Mouse (Mus musculus) G1E (cell line): ENCODE data around the gene Tmem160. TPM values are rescaled to one million over a fixed set of nuclear protein-coding genes. Genes with fewer than 3 reads are reported as not detected.

Source experiments
- ATAC-seq: 2 replicates; pipeline ENCODE4 v1.8.0; 2016; ENCODE audit warnings: mild to moderate bottlenecking; ENCODE audit not compliant: insufficient number of reproducible peaks, poor library complexity, low FRiP score, severe bottlenecking; ENCODE audit errors: extremely low read depth
- DNase-seq: peaks from one replicate; pipeline ENCODE4 v3.0.0; 2012; ENCODE audit warnings: low spot score
- H3K27me3 ChIP-seq: 2 replicates; pipeline ENCODE4 v1.6.1; 2012; ENCODE audit warnings: mild to moderate bottlenecking, low read length, inconsistent platforms; ENCODE audit not compliant: insufficient read depth
- H3K36me3 ChIP-seq: replicated peaks from 2 replicates; pipeline ENCODE3; 2012; ENCODE audit warnings: mild to moderate bottlenecking, inconsistent platforms
- H3K4me1 ChIP-seq: 2 replicates; pipeline ENCODE4 v1.6.1; 2012; ENCODE audit warnings: low read depth, low read length, inconsistent platforms, mixed read lengths; ENCODE audit not compliant: insufficient read depth
- H3K4me3 ChIP-seq: 2 replicates; pipeline ENCODE4 v1.5.1; 2012; ENCODE audit warnings: low read depth, mild to moderate bottlenecking, inconsistent platforms, low read length, moderate library complexity, mixed read lengths
- H3K9me3 ChIP-seq: replicated peaks from 2 replicates; pipeline ENCODE4 v1.6.1; 2012; ENCODE audit warnings: inconsistent platforms
- CTCF ChIP-seq: IDR thresholded peaks from 2 replicates; pipeline ENCODE4 v1.5.1; 2012; ENCODE audit warnings: low read depth, low read length, inconsistent platforms, mixed read lengths
- GATA1 ChIP-seq: IDR thresholded peaks from 2 replicates; pipeline ENCODE4 v1.6.1; 2012; ENCODE audit warnings: borderline replicate concordance, low read length, inconsistent platforms, mixed read lengths
- GATA2 ChIP-seq: IDR thresholded peaks from 2 replicates; pipeline ENCODE4 v1.6.1; 2012; ENCODE audit warnings: low read depth, low read length, inconsistent platforms, borderline replicate concordance
- POLR2AphosphoS5 ChIP-seq: IDR thresholded peaks from 2 replicates; pipeline ENCODE4 v1.6.1; 2012; ENCODE audit warnings: low read depth, low read length, inconsistent platforms; ENCODE audit not compliant: insufficient replicate concordance
- TAL1 ChIP-seq: conservative IDR thresholded peaks from 2 replicates; pipeline ENCODE4 v1.6.1; 2012; ENCODE audit warnings: low read depth, low read length, inconsistent platforms, mixed read lengths
- polyA plus RNA-seq: library from polyadenylated mRNA; stranded (reverse); fragments of >175 nt; gene quantifications from 2 replicates; pipeline ENCODE4 v1.2.3, GENCODE M21; 2012
- total RNA-seq, 2 experiments: library from RNA; stranded (forward) in 1 of 2; stranded (reverse) in 1 of 2; fragments of 200-1000 nt in 1 of 2; fragments of >200 nt in 1 of 2; fragmentation: Nextera tagmentation in 1 of 2; gene quantifications; 2 replicates each; pipeline ENCODE4 v1.2.3; 2014 to 2017

The Tmem160 gene
- total and polyA plus RNA-seq, 3 experiments: 22.7 to 166 (median 23.9) TPM

DNA sequence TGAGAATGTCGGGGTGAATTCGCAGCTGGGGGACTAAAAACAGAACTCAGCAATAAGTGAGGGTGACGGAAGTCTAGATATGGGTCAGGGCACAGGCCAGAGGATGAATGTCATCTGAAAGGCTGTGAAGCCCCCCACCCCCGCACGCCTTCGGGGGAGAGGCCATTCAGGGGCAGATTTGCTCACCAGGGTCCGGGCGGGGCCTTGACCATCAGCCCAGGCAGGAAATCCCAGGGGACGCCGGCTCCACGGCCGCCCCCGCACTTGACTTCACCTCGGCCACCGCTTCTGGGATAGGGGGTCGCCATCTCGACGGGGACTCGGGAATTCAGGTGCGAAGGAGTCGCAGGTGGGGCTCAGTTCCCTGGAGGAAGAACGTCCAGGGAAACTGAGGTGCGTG is 22.7 kb downstream of the Tmem160 start:
- H3K4me3 ChIP-seq: no peak overlapping the region
- DNase-seq (no peak), ATAC-seq (no peak)
- H3K27me3 ChIP-seq: peaks cover 67% of the 10 kb centered on the region
- peaks cover 10% of the 10 kb centered on the region; the same call in 1 of the 2 replicates for H3K9me3 ChIP-seq
- TF ChIP-seq POLR2AphosphoS5 (no peak), TAL1 (no peak), GATA2 (no peak), GATA1 (no peak)
- no peaks in the 10 kb centered on the region for H3K4me1 ChIP-seq
- H3K36me3 ChIP-seq: no peaks in the 10 kb centered on the region

GRCm38 (mm10) chr7:16475764-16476599 is 23.4 kb downstream of the Tmem160 start:
- Histone ChIP-seq H3K9me3 (peaks cover 10% of the 10 kb centered on the region; the same call in 1 of the 2 replicates), H3K4me1 (no peaks in the 10 kb centered on the region), H3K4me3 (no peak overlapping the region), H3K36me3 (no peaks in the 10 kb centered on the region), H3K27me3 (peaks cover 67% of the 10 kb centered on the region)
- ATAC-seq (no peak), DNase-seq (no peak)
- TF ChIP-seq GATA1: no peak
- no peak for TF ChIP-seq GATA2
- TF ChIP-seq CTCF: no peak
- TF ChIP-seq TAL1: no peak
- TF ChIP-seq POLR2AphosphoS5: no peak

DNA sequence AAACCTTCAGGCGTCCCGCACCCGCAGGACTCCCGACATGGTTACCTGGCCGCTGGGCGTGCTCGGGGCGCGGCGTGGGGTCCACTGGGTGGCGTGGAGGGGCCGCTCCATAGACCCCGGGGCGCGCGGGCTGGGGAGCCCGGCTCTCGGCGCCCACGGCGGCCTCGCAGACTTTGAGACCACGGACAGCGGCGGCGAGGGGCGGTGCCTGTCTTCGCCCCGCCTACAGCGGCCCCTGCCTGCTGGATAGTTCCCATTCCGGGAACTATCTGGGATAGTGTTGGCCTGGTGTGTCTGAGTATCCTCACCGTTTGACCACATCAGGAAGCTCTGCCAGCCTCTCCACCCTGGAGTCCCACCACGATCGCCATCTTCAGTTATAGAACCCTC is 24.0 kb downstream of the Tmem160 start:
- H3K9me3 ChIP-seq: peaks cover 10% of the 10 kb centered on the region; the same call in 1 of the 2 replicates
- TF ChIP-seq GATA2 (no peak), TAL1 (no peak), CTCF (no peak), GATA1 (no peak), POLR2AphosphoS5 (no peak)
- no peaks in the 10 kb centered on the region for H3K4me1 ChIP-seq
- no peak overlapping the region for H3K4me3 ChIP-seq
- DNase-seq (no peak), ATAC-seq (no peak)
- peaks cover 70% of the 10 kb centered on the region for H3K27me3 ChIP-seq
- no peaks in the 10 kb centered on the region for H3K36me3 ChIP-seq

GRCm38 (mm10) chr7:16477628-16478027 is 25.0 kb downstream of the Tmem160 start, which contains the start of gene Npas1:
Gene Npas1, minus strand, starts transcription at chr7:16477728.
- H3K27me3 ChIP-seq: peaks cover 73% of the 10 kb centered on the region

GRCm38 (mm10) chr7:16488816-16489215 is 36.2 kb downstream of the Tmem160 start:
- ATAC-seq: no peak
- TF ChIP-seq TAL1 (no peak), GATA1 (no peak)

More at GRCm38 (mm10) chr7:16477628-16478027, 25.0 kb downstream of the Tmem160 start, which contains the start of gene Npas1:
- ATAC-seq: no peak
- H3K9me3 ChIP-seq: peaks cover 10% of the 10 kb centered on the region; the same call in 1 of the 2 replicates
- no peaks in the 10 kb centered on the region for H3K4me1 ChIP-seq
- H3K36me3 ChIP-seq: no peaks in the 10 kb centered on the region
- no peak for DNase-seq
- no peak for TF ChIP-seq CTCF
- TF ChIP-seq TAL1: no peak
- no peak for TF ChIP-seq GATA2
- no peak for TF ChIP-seq POLR2AphosphoS5
- no peak for TF ChIP-seq GATA1
- H3K4me3 ChIP-seq: no peak within 1 kb of the TSS

GRCm38 (mm10) chr7:16489948-16490347 is 37.4 kb downstream of the Tmem160 start:
- DNase-seq (peak; percentile 27), ATAC-seq (no peak)
- H3K4me3 ChIP-seq: no peak overlapping the region
- peaks cover 3% of the 10 kb centered on the region for H3K36me3 ChIP-seq
- no peaks in the 10 kb centered on the region for H3K9me3 ChIP-seq
- TF ChIP-seq POLR2AphosphoS5: no peak
- TF ChIP-seq CTCF: peak; percentile 40; the same call in 1 of the 2 replicates
- H3K27me3 ChIP-seq: peaks cover 4% of the 10 kb centered on the region; the same call in 1 of the 2 replicates
- H3K4me1 ChIP-seq: peaks cover 9% of the 10 kb centered on the region; the same call in 1 of the 2 replicates

More at GRCm38 (mm10) chr7:16488816-16489215, 36.2 kb downstream of the Tmem160 start:
- no peak overlapping the region for H3K4me3 ChIP-seq
- peaks cover 9% of the 10 kb centered on the region; the same call in 1 of the 2 replicates for H3K4me1 ChIP-seq
- H3K9me3 ChIP-seq: no peaks in the 10 kb centered on the region
- peaks cover 2% of the 10 kb centered on the region for H3K36me3 ChIP-seq
- peaks cover 7% of the 10 kb centered on the region; the same call in 1 of the 2 replicates for H3K27me3 ChIP-seq
- no peak for DNase-seq

DNA sequence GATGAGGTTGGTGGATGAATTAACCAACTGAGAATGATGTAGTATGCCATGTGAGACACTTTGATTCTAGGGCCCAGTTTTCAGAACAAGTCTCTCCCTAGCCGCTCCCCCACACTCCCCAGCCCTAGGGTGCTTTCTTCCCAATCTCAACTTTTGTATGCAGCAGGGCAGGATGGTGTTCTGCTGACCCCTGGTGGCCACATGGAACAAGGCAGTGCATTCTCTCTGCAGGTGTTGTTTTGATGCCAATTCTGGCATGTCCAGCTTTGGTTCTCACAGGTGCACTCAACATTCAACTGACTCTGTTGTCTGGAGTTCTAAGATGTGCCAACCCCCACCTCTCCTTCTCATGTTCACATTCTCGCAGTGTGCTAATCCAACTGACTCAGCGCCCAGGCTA is 39.2 kb downstream of the Tmem160 start:
- ATAC-seq (peak; percentile 45; the same call in 1 of the 2 replicates), DNase-seq (peak; percentile 54)
- no peak for TF ChIP-seq GATA1
- TF ChIP-seq CTCF: peak; percentile 98
- TF ChIP-seq POLR2AphosphoS5: no peak
- peaks cover 21% of the 10 kb centered on the region for H3K36me3 ChIP-seq
- H3K4me3 ChIP-seq: no peak overlapping the region
- peaks cover 9% of the 10 kb centered on the region; the same call in 1 of the 2 replicates for H3K4me1 ChIP-seq
- H3K9me3 ChIP-seq: no peaks in the 10 kb centered on the region
- 0 out of 2 replicates have a peak, but pooled peaks cover 2% of the 10 kb centered on the region for H3K27me3 ChIP-seq
